Mouse (Mus musculus): ENCODE results near the gene Cyp2d34.

DNA sequence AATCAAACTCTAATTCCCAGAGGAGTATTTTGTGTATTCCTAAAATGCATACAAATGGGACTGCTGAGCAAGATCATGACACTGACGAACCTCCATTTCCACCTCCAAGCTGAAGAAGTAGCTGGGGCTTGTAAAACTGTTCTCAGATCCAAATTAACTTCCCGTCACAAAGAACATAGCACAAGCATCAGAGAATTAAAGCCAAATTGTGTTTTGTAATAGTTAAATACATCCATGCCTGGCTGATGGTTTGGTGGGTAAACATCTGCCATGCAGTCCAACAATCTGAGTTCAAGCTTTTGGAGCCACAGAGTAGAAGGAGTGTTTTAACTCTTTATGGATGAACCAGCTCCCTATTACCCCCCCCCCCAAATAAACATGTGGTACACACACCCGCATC lies 23.6 kb upstream of the Cyp2d34 start:
- no peak for TF ChIP-seq GATA1 (IDR thresholded peaks at IDR 0.05; ENCODE audit: borderline replicate concordance, low read length)
- no peak for TF ChIP-seq FLI1 (IDR thresholded peaks at IDR 0.05; ENCODE audit: low read length)

Data from megakaryocyte, embryonic 14.5 days (primary cell).